Mouse (Mus musculus): ENCODE measurements around the gene Nebl. TPM values are rescaled to one million over a fixed set of nuclear protein-coding genes. Genes with fewer than 3 reads are reported as not detected.

The Nebl gene
- polyA plus RNA-seq, 1 experiment from 2014 or later = 0.41 TPM

DNA sequence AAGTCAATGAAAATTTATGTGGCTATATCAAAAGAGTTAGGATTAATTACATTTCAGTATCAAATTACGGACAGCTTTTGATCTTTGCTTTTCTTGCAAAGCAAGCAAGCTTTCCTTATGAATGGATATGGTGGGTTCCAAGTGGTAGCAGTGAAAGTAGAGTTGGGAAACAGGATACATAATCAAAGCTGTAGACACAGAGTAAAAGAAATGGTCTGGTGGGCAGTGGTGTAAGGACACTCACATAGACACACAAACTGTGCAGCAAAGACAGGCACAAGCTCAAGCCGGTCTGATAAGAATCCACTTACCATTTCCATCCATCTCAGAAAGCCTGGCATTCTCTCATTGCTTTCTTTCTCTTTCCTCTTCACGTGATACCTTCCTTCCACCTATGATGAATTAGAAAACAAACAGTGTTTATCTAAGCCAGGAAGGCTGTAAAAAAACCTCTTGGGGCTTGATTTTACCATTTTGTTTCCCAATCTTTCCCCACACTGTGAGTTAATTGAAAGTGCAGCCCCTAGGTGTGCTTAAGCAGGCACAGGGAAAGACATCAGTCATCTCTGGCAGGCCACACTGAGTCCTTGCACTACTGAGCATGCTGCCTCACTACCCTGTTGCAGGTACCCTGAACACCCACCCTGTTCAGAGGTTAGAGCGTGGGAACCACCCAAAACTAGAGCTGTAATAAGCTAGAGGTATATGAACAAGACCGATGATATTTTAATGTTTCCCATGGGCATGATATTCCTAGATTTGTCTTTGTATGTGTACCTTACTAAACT, 205.3 kb downstream of the Nebl start:
- Histone ChIP-seq H3K4me1 (no peaks in the 10 kb centered on the region), H3K36me3 (no peaks in the 10 kb centered on the region), H3K4me3 (no peak overlapping the region), H3K9ac (no peak overlapping the region), H3K9me3 (replicated peaks) (no peaks in the 10 kb centered on the region), H3K27me3 (replicated peaks) (no peaks in the 10 kb centered on the region), H3K27ac (no peak overlapping the region), H3K4me2 (no peak overlapping the region)
- ATAC-seq = no peak
- 71% methylated on average over 5 of the region's 5 CpGs for whole genome bisulfite sequencing (ENCODE audit: insufficient replicate concordance)

DNA sequence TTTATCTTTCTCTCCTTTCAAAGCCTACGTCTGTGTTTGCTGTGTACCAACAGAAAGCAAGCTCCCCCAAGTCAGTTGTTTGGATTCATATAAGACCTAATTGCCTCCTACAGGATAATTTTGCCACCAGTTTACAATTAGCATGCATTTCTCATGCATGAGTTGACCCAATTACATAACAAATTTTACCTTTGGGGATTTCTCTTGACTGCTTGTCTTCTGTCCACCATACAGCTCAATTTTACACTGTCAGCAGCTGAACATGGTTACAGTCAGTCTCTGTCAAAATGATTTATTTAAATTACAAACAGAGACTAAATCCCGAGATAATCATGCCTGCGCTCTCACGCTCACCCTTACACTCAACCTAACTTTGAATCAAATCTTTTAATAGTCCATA, 206.1 kb downstream of the Nebl start:
- Histone ChIP-seq H3K9me3 (replicated peaks) (no peaks in the 10 kb centered on the region), H3K4me3 (no peak overlapping the region), H3K27ac (no peak overlapping the region), H3K27me3 (replicated peaks) (no peaks in the 10 kb centered on the region), H3K36me3 (no peaks in the 10 kb centered on the region), H3K4me2 (no peak overlapping the region), H3K4me1 (no peaks in the 10 kb centered on the region), H3K9ac (no peak overlapping the region)
- WGBS (ENCODE audit: insufficient replicate concordance) = 59% methylated on average over 4 of the region's 4 CpGs
- no peak for ATAC-seq

DNA sequence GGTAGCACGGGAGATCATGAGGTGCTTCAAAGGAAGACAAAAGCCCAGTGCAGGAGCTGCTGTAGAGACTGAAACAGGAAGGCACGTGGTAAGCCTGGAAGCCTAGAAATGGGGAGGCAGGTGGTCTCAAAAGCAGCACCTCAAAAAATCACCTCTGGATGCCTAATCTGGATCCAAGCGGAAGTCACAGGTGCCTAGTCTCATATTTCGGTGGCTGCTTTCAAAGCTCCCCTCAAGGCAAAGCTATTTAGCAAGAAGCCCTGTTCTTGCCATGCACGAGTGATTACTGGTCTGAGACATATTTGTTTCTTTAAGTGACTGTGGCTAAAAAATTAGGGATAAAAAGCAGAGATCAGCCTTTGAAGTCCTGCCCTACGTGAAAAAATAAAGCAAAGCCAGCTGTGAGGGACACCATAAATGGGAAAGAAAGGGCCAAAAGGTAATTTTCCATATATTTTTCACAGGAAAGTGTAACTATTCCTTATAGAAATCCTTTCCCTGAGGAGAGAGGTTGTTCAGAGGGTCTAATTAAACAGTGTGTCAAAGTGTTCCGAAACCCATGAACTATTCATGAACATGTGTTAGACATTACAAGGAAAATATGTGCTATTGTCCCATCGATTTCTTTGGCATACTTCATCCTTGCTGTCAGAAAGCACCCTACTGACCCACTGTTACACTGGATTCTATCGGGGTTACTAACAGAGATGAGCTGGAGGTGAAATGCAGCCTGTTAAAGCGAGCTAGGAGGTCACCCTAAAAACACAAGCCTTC, 206.9 kb downstream of the Nebl start:
- no peak overlapping the region for H3K27ac ChIP-seq
- H3K4me2 ChIP-seq = no peak overlapping the region
- H3K9ac ChIP-seq = no peak overlapping the region
- 52% methylated on average over 10 of the region's 10 CpGs for WGBS (ENCODE audit: insufficient replicate concordance)
- no peaks in the 10 kb centered on the region for H3K9me3 ChIP-seq (replicated peaks)
- no peaks in the 10 kb centered on the region for H3K27me3 ChIP-seq (replicated peaks)
- H3K4me3 ChIP-seq = no peak overlapping the region
- H3K36me3 ChIP-seq = no peaks in the 10 kb centered on the region
- no peak for ATAC-seq
- no peaks in the 10 kb centered on the region for H3K4me1 ChIP-seq

DNA sequence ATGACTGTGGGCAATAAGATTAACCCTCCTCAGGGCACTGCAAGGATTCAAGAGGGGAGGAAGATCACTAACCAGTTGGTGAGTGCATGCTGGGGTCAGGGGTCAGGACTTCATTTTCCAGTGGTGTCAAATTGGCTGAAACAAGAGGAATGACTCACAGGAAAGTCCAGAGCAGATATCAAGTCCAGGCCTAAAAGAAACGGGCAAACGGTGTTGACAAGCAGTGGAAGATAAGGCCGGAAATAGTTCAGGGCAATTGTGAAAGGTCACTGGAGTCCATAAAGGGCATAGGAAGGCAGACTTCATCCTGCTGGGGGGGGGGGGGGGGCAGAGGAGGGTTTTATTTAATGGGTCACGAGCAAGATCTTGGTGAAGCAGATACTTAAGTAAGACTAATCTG, 207.5 kb downstream of the Nebl start:
- Histone ChIP-seq H3K4me1 (no peaks in the 10 kb centered on the region), H3K4me3 (no peak overlapping the region), H3K9ac (no peak overlapping the region), H3K9me3 (replicated peaks) (no peaks in the 10 kb centered on the region), H3K36me3 (no peaks in the 10 kb centered on the region), H3K4me2 (no peak overlapping the region), H3K27ac (no peak overlapping the region), H3K27me3 (replicated peaks) (no peaks in the 10 kb centered on the region)
- WGBS (ENCODE audit: insufficient replicate concordance) = 29% methylated on average over 4 of the region's 4 CpGs
- ATAC-seq = peak; percentile 32; the same call in 1 of the 2 replicates

DNA sequence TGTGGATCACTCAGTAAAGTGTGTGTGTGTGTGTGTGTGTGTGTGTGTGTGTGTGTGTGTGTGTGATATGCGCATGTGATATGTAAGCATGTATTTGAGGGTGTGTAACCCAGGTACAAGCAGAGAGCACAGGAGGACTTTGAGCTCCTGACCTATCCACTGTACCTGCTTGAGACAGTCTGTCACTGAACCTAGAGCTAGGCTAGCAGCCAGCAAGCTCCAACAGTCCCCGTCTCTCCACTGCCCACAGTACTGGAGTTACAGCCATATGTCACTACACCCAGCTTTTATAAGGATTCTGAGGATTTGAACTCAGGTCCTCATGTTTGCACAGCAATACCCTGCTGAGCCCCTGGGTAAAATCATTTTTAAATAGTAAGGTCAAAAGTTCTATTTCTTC, 215.6 kb downstream of the Nebl start:
- no peaks in the 10 kb centered on the region for H3K27me3 ChIP-seq (replicated peaks)
- H3K9ac ChIP-seq = no peak overlapping the region
- H3K36me3 ChIP-seq = no peaks in the 10 kb centered on the region
- no peak overlapping the region for H3K4me2 ChIP-seq
- H3K27ac ChIP-seq = no peak overlapping the region
- no peak overlapping the region for H3K4me3 ChIP-seq
- ATAC-seq = no peak
- no peaks in the 10 kb centered on the region for H3K9me3 ChIP-seq (replicated peaks)
- no peaks in the 10 kb centered on the region for H3K4me1 ChIP-seq
- 72% methylated on average over 2 of the region's 2 CpGs for WGBS (ENCODE audit: insufficient replicate concordance)

DNA sequence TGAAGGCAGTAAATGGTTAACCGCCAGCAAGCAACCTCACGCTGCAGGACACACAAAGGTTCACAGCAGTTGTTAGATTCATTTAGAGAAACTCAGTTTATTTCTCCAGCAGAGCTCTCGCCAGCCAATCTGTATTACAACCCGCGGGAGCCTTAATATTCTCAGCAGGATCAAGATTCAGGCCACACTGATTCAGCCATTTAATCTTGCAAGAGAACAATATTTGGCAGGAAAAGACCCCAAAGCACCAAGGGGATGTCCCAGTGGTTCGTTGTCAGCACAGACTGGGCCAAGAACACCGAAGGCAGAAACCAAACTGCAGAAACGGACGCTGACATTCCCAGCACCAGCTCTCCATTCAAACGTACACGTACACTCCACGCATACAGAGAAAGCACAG, 216.5 kb downstream of the Nebl start:
- Histone ChIP-seq H3K4me1 (no peaks in the 10 kb centered on the region), H3K27me3 (replicated peaks) (no peaks in the 10 kb centered on the region), H3K4me3 (no peak overlapping the region), H3K9ac (no peak overlapping the region), H3K36me3 (no peaks in the 10 kb centered on the region), H3K9me3 (replicated peaks) (no peaks in the 10 kb centered on the region), H3K4me2 (no peak overlapping the region), H3K27ac (no peak overlapping the region)
- ATAC-seq = no peak
- WGBS (ENCODE audit: insufficient replicate concordance) = 75% methylated on average over 12 of the region's 12 CpGs

DNA sequence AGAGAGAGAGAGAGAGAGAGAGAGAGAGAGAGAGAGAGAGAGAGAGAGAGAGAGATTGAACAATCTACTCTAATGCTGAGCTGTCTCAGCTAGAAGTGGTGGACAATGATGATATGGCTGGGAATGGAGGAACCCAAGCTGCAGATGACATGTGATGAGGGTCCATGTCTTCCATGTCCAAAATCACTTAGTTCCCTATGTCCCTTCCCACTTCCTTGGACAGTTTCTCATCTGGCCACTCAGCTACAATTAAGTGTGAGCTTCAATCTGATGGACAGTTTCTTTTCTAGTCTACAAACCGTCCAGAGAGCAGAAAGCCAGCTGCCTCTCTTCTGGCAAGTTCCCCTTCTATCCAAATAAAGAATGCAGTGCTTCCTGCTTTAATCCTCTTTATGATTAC, 221.3 kb downstream of the Nebl start:
- Histone ChIP-seq H3K27ac (no peak overlapping the region), H3K9me3 (replicated peaks) (no peaks in the 10 kb centered on the region), H3K4me3 (no peak overlapping the region), H3K4me2 (no peak overlapping the region), H3K9ac (no peak overlapping the region), H3K4me1 (no peaks in the 10 kb centered on the region), H3K27me3 (replicated peaks) (no peaks in the 10 kb centered on the region), H3K36me3 (no peaks in the 10 kb centered on the region)
- no peak for ATAC-seq
- WGBS (ENCODE audit: insufficient replicate concordance) = 17% methylated on average over 1 of the region's 1 CpGs

DNA sequence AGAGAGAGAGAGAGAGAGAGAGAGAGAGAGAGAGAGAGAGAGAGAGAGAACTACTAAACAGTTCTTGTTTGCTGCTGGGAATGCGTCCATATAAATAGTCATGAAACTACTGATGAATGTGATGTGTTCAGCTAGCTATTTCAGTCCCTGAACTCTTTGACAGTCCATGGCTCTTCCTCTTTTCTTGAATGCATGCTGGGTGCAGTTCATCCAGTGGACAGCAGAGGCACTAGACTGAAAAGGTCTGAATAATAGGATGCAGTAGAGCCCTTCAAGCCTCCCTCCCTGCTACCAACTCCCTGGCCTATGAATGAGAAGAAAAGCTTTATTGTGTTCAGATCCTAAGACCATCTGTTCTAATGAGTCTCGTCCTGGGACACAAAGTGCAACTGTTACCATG, 223.9 kb downstream of the Nebl start:
- Histone ChIP-seq H3K4me3 (no peak overlapping the region), H3K4me1 (no peaks in the 10 kb centered on the region), H3K4me2 (no peak overlapping the region), H3K9ac (no peak overlapping the region), H3K27ac (no peak overlapping the region), H3K36me3 (no peaks in the 10 kb centered on the region), H3K9me3 (replicated peaks) (no peaks in the 10 kb centered on the region), H3K27me3 (replicated peaks) (no peaks in the 10 kb centered on the region)
- 64% methylated on average over 2 of the region's 2 CpGs for WGBS (ENCODE audit: insufficient replicate concordance)
- ATAC-seq = no peak

DNA sequence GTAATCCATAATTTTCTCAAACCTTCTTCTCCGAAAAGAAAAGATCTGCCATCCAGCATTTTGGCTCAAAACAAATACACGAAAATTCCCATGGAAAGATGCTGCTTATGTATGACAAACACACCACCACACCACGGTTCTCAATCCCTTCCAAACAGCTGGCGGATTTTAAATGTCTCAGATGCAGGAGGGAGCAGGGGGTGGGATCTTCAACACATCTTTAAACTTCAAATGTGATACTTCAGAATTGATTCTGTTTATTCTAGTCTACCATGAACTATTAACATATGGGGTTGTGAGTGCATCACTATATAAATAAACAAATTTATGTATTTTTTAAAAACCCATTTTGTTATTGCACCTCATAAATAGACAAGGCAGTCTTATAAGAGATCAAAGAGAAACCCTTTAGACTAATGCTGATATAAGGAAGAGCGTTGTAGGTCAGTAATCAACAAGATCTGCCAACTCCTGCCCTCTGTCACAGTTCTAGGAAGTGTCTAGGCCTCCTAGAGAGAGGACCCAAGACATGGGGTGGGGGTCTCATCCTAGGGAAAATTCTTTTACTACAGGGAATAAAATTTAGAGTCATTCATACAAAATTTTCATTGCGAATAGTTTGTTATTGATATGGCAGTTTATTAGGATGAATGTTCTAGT, 227.0 kb downstream of the Nebl start:
- Histone ChIP-seq H3K36me3 (no peaks in the 10 kb centered on the region), H3K9ac (no peak overlapping the region), H3K27me3 (replicated peaks) (no peaks in the 10 kb centered on the region), H3K27ac (no peak overlapping the region), H3K4me2 (no peak overlapping the region), H3K4me1 (no peaks in the 10 kb centered on the region), H3K9me3 (replicated peaks) (no peaks in the 10 kb centered on the region), H3K4me3 (no peak overlapping the region)
- ATAC-seq = no peak
- 60% methylated on average over 6 of the region's 6 CpGs for WGBS (ENCODE audit: insufficient replicate concordance)

DNA sequence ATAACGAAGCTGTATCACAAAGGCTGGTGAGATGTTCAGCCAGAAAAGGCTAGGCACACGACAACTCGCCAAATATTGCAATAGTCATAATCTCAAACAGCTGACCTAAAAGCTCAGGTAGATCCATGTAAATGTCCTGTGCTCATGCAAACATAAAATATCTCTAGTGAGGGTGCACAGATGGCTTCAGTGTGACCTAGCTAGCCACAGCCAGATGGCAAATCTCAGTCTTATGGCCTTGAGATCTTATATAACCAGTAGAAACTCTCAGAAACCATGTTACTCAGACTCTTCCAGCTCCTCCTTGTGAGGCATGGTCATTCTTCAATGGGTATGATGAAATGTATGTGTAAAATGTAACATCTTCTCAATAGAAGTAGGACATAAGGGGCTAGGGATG, 230.2 kb downstream of the Nebl start:
- no peak overlapping the region for H3K4me2 ChIP-seq
- no peak for ATAC-seq
- no peak overlapping the region for H3K27ac ChIP-seq

DNA sequence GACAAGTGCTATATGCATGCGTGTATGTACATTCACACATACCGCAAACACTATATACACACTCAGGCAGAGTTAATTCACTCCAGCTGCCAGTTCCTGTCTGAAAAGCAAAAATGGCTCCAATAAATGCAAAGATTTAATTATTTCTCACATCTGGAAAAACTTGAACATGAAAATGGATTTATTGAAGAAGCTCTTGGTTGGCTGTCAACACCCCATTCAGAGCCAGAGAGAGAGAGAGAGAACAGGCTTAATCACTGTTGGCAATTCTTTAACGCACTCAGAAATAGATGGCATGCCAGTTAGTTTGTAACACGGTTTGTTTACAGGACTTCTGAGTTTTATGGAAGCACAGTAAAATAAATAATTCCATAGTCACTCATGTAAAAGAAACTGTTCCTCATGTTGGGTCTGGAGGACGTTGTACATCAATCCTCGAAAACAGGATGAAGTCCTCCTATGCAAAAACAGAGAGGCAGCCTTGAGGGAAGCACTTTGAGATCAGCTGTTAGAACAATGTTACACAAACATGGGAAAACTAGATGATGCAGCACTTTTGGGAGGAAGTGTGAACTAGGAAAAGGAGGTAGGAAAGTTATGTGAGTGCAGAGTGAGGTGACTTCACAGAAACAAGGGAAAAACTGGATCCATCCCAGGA, 265.6 kb downstream of the Nebl start:
- Histone ChIP-seq H3K4me2 (no peak overlapping the region), H3K27ac (no peak overlapping the region), H3K9me3 (replicated peaks) (no peaks in the 10 kb centered on the region), H3K36me3 (no peaks in the 10 kb centered on the region), H3K27me3 (replicated peaks) (no peaks in the 10 kb centered on the region), H3K4me3 (no peak overlapping the region), H3K9ac (no peak overlapping the region), H3K4me1 (no peaks in the 10 kb centered on the region)
- WGBS (ENCODE audit: insufficient replicate concordance) = 64% methylated on average over 6 of the region's 6 CpGs
- ATAC-seq = no peak

More for the DNA sequence above, 230.2 kb downstream of the Nebl start:
- no peaks in the 10 kb centered on the region for H3K4me1 ChIP-seq
- no peaks in the 10 kb centered on the region for H3K36me3 ChIP-seq
- H3K9me3 ChIP-seq (replicated peaks) = no peaks in the 10 kb centered on the region
- H3K4me3 ChIP-seq = no peak overlapping the region
- H3K9ac ChIP-seq = no peak overlapping the region
- H3K27me3 ChIP-seq (replicated peaks) = no peaks in the 10 kb centered on the region
- WGBS (ENCODE audit: insufficient replicate concordance) = 68% methylated on average over 3 of the region's 3 CpGs

DNA sequence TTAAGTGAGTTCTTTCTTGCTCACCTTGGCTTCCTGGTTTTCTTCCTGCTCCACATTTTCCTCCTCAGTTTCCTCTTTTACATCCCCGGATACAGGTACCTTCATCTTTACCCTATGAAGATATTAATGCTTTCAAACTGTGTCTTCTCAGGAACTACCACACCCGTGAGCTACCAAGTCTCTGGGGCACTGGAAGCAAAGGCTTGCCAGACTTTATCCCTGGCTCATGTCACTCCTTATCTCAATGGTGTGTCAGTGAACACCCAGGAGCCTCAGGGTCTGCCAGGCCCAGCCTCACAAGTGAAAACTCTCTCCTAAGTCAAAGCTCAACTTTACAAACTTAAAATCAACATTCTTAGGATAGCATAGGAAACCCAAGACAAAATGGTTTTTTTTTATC, 270.8 kb downstream of the Nebl start:
- Histone ChIP-seq H3K9me3 (replicated peaks) (no peaks in the 10 kb centered on the region), H3K36me3 (no peaks in the 10 kb centered on the region), H3K27ac (no peak overlapping the region), H3K27me3 (replicated peaks) (no peaks in the 10 kb centered on the region), H3K4me1 (no peaks in the 10 kb centered on the region), H3K9ac (no peak overlapping the region), H3K4me3 (no peak overlapping the region), H3K4me2 (no peak overlapping the region)
- no peak for ATAC-seq
- 38% methylated on average over 2 of the region's 2 CpGs for WGBS (ENCODE audit: insufficient replicate concordance)

Measured in liver, embryonic 12.5 days (tissue).